Mouse (Mus musculus): Measurements from ENCODE around the gene Tgfbi. TPM values are rescaled to one million over a fixed set of nuclear protein-coding genes. Genes with fewer than 3 reads are reported as not detected.

Gene Tgfbi
- polyA plus RNA-seq, 1 experiment from 2014 or later, result 85.8 TPM

- Histone ChIP-seq H3K4me2 (ENCODE audit: low read depth, low read length) (peak overlapping the region; percentile 10; the same call in 1 of the 2 replicates), H3K27me3 (ENCODE audit: control insufficient read depth, insufficient read depth, low read length) (no peaks in the 10 kb centered on the region), H3K27ac (replicated peaks; ENCODE audit: low read depth, low read length) (peak overlapping the region; percentile 70), H3K9ac (replicated peaks; ENCODE audit: low read length) (no peak overlapping the region), H3K36me3 (replicated peaks; ENCODE audit: control insufficient read depth, insufficient read depth, low read depth, low read length) (no peaks in the 10 kb centered on the region), H3K9me3 (replicated peaks; ENCODE audit: control insufficient read depth, low read length) (no peaks in the 10 kb centered on the region), H3K4me1 (ENCODE audit: control insufficient read depth, insufficient read depth, low read length) (peaks cover 8% of the 10 kb centered on the region), H3K4me3 (ENCODE audit: low read depth, low read length) (no peak overlapping the region)
- DNase-seq (ENCODE audit: low spot score) (peak; percentile 91), ATAC-seq (replicated peaks; ENCODE audit: insufficient number of reproducible peaks, low FRiP score, low TSS enrichment, low read depth) (no peak; the same call in 1 of the 2 replicates)
- WGBS, result 38% methylated on average over 10 of the region's 10 CpGs
Observed at GRCm38 (mm10) chr13:56600216-56600890, 9.0 kb upstream of the Tgfbi start.

GRCm38 (mm10) chr13:56601199-56601598, 8.1 kb upstream of the Tgfbi start:
- H3K27me3 ChIP-seq (ENCODE audit: control insufficient read depth, insufficient read depth, low read length), result no peaks in the 10 kb centered on the region
- ATAC-seq (replicated peaks; ENCODE audit: insufficient number of reproducible peaks, low FRiP score, low TSS enrichment, low read depth) (peak; percentile 66; the same call in 1 of the 2 replicates), DNase-seq (ENCODE audit: low spot score) (peak; percentile 58)
- H3K9ac ChIP-seq (replicated peaks; ENCODE audit: low read length), result peak overlapping the region; percentile 15; the same call in 1 of the 2 replicates
- no peaks in the 10 kb centered on the region for H3K9me3 ChIP-seq (replicated peaks; ENCODE audit: control insufficient read depth, low read length)
- peaks cover 8% of the 10 kb centered on the region for H3K4me1 ChIP-seq (ENCODE audit: control insufficient read depth, insufficient read depth, low read length)
- WGBS, result 38% methylated on average over 11 of the region's 11 CpGs
- H3K27ac ChIP-seq (replicated peaks; ENCODE audit: low read depth, low read length), result peak overlapping the region; percentile 70
- H3K36me3 ChIP-seq (replicated peaks; ENCODE audit: control insufficient read depth, insufficient read depth, low read depth, low read length), result no peaks in the 10 kb centered on the region
- no peak overlapping the region for H3K4me3 ChIP-seq (ENCODE audit: low read depth, low read length)
- no peak overlapping the region for H3K4me2 ChIP-seq (ENCODE audit: low read depth, low read length)

DNA sequence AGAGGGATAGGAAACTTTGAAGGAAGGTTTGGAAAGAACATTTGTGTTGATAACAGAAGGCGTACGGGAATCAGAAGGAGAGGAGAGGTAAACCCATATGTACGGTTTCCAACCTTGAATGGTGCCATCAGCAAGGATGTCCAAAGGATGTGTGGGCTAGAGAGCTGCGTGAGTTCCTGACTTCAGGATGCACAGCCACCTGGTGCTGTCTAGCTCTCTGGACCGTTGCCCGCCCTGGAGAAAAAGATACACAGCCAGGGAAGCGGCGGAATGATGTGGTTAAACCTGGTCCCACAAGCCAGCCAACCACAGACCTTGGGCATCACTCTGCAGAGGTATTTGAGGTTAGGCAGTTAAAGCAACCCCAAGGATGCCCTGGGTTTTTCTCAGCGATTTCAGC, 3.8 kb upstream of the Tgfbi start:
- DNase-seq (ENCODE audit: low spot score) (no peak), ATAC-seq (replicated peaks; ENCODE audit: insufficient number of reproducible peaks, low FRiP score, low TSS enrichment, low read depth) (no peak)
- no peak overlapping the region for H3K27ac ChIP-seq (replicated peaks; ENCODE audit: low read depth, low read length)
- no peaks in the 10 kb centered on the region for H3K27me3 ChIP-seq (ENCODE audit: control insufficient read depth, insufficient read depth, low read length)
- H3K36me3 ChIP-seq (replicated peaks; ENCODE audit: control insufficient read depth, insufficient read depth, low read depth, low read length), result no peaks in the 10 kb centered on the region
- no peak overlapping the region for H3K4me3 ChIP-seq (ENCODE audit: low read depth, low read length)
- no peak overlapping the region for H3K4me2 ChIP-seq (ENCODE audit: low read depth, low read length)
- peaks cover 7% of the 10 kb centered on the region for H3K4me1 ChIP-seq (ENCODE audit: control insufficient read depth, insufficient read depth, low read length)
- no peaks in the 10 kb centered on the region for H3K9me3 ChIP-seq (replicated peaks; ENCODE audit: control insufficient read depth, low read length)
- H3K9ac ChIP-seq (replicated peaks; ENCODE audit: low read length), result no peak overlapping the region
- 89% methylated on average over 9 of the region's 9 CpGs for WGBS

DNA sequence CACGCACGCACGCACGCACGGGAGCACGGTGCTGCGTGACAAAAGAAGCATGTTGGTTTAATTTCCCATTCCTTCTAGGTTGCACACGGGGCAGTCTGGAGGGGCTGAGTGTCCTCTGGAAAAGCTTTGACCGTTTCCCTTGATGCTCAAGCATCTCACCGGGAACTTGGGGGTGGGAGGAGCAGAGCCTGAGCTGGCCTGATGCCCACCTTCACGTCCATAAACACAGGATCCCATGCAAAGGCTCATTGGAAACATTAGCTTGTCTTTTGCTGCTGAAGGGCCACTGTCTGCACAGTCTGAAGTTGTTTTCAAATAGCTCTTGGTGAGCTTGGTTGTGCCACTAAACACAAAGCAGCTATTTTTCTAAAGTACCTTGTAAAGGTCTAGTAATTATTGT, 2.6 kb upstream of the Tgfbi start:
- H3K4me2 ChIP-seq (ENCODE audit: low read depth, low read length), result no peak overlapping the region
- 64% methylated on average over 11 of the region's 11 CpGs for WGBS

DNA sequence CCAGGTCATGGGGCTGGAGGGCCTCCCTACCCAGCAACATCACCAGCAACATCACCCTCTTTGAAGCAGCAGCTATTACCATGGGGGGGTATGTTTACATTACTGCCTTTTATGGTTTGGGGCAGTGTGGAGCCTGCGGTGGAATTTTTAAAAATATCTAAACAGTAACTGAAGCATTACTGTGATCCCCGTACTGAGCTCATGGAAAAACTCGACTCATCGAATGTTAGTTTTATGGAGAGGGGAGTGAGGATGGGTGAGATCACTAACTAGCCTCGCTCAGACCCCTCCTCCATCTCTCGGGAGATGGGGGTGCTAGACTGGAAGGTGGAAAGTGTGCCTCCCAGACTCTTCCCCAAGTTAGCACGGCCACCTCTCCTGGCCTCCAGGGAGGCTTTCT, 2.1 kb upstream of the Tgfbi start:
- Histone ChIP-seq H3K4me2 (ENCODE audit: low read depth, low read length) (no peak overlapping the region), H3K9ac (replicated peaks; ENCODE audit: low read length) (no peak overlapping the region), H3K4me1 (ENCODE audit: control insufficient read depth, insufficient read depth, low read length) (peaks cover 10% of the 10 kb centered on the region), H3K36me3 (replicated peaks; ENCODE audit: control insufficient read depth, insufficient read depth, low read depth, low read length) (no peaks in the 10 kb centered on the region), H3K4me3 (ENCODE audit: low read depth, low read length) (no peak overlapping the region), H3K9me3 (replicated peaks; ENCODE audit: control insufficient read depth, low read length) (no peaks in the 10 kb centered on the region), H3K27me3 (ENCODE audit: control insufficient read depth, insufficient read depth, low read length) (no peaks in the 10 kb centered on the region), H3K27ac (replicated peaks; ENCODE audit: low read depth, low read length) (peak overlapping the region; percentile 20; the same call in 1 of the 2 replicates)
- no peak for DNase-seq (ENCODE audit: low spot score)
- WGBS, result 46% methylated on average over 7 of the region's 7 CpGs
- no peak for ATAC-seq (replicated peaks; ENCODE audit: insufficient number of reproducible peaks, low FRiP score, low TSS enrichment, low read depth)

More for the DNA sequence above, 2.6 kb upstream of the Tgfbi start:
- Histone ChIP-seq H3K9me3 (replicated peaks; ENCODE audit: control insufficient read depth, low read length) (no peaks in the 10 kb centered on the region), H3K36me3 (replicated peaks; ENCODE audit: control insufficient read depth, insufficient read depth, low read depth, low read length) (no peaks in the 10 kb centered on the region), H3K4me3 (ENCODE audit: low read depth, low read length) (no peak overlapping the region), H3K4me1 (ENCODE audit: control insufficient read depth, insufficient read depth, low read length) (peaks cover 6% of the 10 kb centered on the region), H3K27me3 (ENCODE audit: control insufficient read depth, insufficient read depth, low read length) (no peaks in the 10 kb centered on the region), H3K27ac (replicated peaks; ENCODE audit: low read depth, low read length) (peak overlapping the region; percentile 72), H3K9ac (replicated peaks; ENCODE audit: low read length) (no peak overlapping the region)
- no peak for DNase-seq (ENCODE audit: low spot score)
- ATAC-seq (replicated peaks; ENCODE audit: insufficient number of reproducible peaks, low FRiP score, low TSS enrichment, low read depth), result no peak

DNA sequence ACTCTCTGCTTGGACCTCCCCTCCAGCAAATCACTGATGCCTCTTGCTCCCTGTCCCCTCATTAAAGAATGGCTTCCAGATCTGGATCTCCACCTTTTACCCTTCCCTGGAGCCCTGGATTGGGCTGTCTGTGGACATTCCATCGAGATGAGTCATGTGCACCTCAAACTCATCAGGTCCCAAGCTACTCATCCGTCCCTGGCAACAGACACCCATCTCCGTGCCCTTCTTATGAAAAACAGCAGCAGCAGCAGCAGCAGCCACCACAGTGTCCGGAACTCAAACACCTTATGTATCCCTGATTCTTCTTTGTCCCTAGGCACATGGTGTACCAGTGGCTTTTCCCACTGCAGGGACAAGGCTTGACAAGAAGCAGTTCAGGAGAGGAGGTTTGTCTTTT, 1.5 kb upstream of the Tgfbi start:
- no peaks in the 10 kb centered on the region for H3K27me3 ChIP-seq (ENCODE audit: control insufficient read depth, insufficient read depth, low read length)

DNA sequence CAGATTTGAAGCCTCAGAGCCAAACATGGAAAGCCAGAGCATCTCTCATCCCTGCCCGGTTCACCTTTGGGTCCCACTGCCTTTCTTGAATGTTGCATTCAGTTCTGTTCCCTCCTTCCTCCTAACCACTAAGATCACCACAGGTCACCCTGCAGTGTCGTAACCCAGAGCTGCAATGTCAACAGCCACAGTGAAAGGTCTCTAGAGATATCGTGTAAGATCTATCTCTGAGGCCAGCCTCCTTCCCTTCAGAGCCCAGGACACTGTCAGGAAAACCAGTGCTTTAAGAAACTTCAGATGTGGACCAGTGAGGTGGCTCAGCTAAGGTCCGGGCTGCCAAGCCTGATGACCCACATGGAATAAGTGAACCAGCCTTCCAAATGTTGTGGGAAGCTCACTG, 1.8 kb downstream of the Tgfbi start:
- H3K27me3 ChIP-seq (ENCODE audit: control insufficient read depth, insufficient read depth, low read length), result no peaks in the 10 kb centered on the region
- H3K4me2 ChIP-seq (ENCODE audit: low read depth, low read length), result peak overlapping the region; percentile 97
- H3K9me3 ChIP-seq (replicated peaks; ENCODE audit: control insufficient read depth, low read length), result no peaks in the 10 kb centered on the region
- no peak overlapping the region; the same call in 1 of the 2 replicates for H3K4me3 ChIP-seq (ENCODE audit: low read depth, low read length)
- DNase-seq (ENCODE audit: low spot score) (no peak), ATAC-seq (replicated peaks; ENCODE audit: insufficient number of reproducible peaks, low FRiP score, low TSS enrichment, low read depth) (no peak)
- H3K36me3 ChIP-seq (replicated peaks; ENCODE audit: control insufficient read depth, insufficient read depth, low read depth, low read length), result no peaks in the 10 kb centered on the region; the same call in 1 of the 2 replicates
- peaks cover 20% of the 10 kb centered on the region for H3K4me1 ChIP-seq (ENCODE audit: control insufficient read depth, insufficient read depth, low read length)
- no peak overlapping the region for H3K27ac ChIP-seq (replicated peaks; ENCODE audit: low read depth, low read length)
- H3K9ac ChIP-seq (replicated peaks; ENCODE audit: low read length), result no peak overlapping the region
- WGBS, result 64% methylated on average over 4 of the region's 4 CpGs

More for the DNA sequence above, 1.5 kb upstream of the Tgfbi start:
- ATAC-seq (replicated peaks; ENCODE audit: insufficient number of reproducible peaks, low FRiP score, low TSS enrichment, low read depth) (no peak), DNase-seq (ENCODE audit: low spot score) (no peak)
- peaks cover 16% of the 10 kb centered on the region for H3K4me1 ChIP-seq (ENCODE audit: control insufficient read depth, insufficient read depth, low read length)
- H3K9ac ChIP-seq (replicated peaks; ENCODE audit: low read length), result no peak overlapping the region
- H3K4me3 ChIP-seq (ENCODE audit: low read depth, low read length), result no peak overlapping the region
- no peaks in the 10 kb centered on the region for H3K9me3 ChIP-seq (replicated peaks; ENCODE audit: control insufficient read depth, low read length)
- H3K36me3 ChIP-seq (replicated peaks; ENCODE audit: control insufficient read depth, insufficient read depth, low read depth, low read length), result no peaks in the 10 kb centered on the region
- WGBS, result 79% methylated on average over 4 of the region's 4 CpGs
- no peak overlapping the region for H3K27ac ChIP-seq (replicated peaks; ENCODE audit: low read depth, low read length)
- H3K4me2 ChIP-seq (ENCODE audit: low read depth, low read length), result no peak overlapping the region

DNA sequence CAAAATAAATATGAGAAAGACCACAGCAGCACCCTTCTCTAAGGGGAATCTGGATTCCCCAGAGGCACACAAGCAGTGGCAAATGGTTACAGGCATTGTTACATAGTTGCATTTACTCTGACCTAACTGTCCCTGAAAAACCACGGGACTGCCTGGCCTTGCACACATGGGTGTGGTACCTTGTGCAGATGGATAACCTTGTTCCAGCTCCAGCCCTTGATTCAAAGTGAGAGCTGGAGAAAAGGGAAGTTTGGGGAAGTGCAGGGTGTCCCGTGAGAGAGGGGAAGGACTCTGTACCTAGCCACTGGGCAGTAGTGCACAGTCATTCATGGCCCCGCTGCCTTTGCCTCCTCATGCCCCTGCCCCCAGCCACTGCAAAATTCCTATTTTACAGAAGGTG, 2.4 kb downstream of the Tgfbi start:
- WGBS, result 41% methylated on average over 3 of the region's 3 CpGs
- H3K36me3 ChIP-seq (replicated peaks; ENCODE audit: control insufficient read depth, insufficient read depth, low read depth, low read length), result no peaks in the 10 kb centered on the region; the same call in 1 of the 2 replicates
- peak overlapping the region; percentile 32 for H3K9ac ChIP-seq (replicated peaks; ENCODE audit: low read length)
- peak overlapping the region; percentile 34 for H3K4me2 ChIP-seq (ENCODE audit: low read depth, low read length)
- no peaks in the 10 kb centered on the region for H3K9me3 ChIP-seq (replicated peaks; ENCODE audit: control insufficient read depth, low read length)
- H3K27ac ChIP-seq (replicated peaks; ENCODE audit: low read depth, low read length), result peak overlapping the region; percentile 67
- H3K4me1 ChIP-seq (ENCODE audit: control insufficient read depth, insufficient read depth, low read length), result peaks cover 20% of the 10 kb centered on the region
- H3K4me3 ChIP-seq (ENCODE audit: low read depth, low read length), result no peak overlapping the region
- ATAC-seq (replicated peaks; ENCODE audit: insufficient number of reproducible peaks, low FRiP score, low TSS enrichment, low read depth) (no peak), DNase-seq (ENCODE audit: low spot score) (no peak)
- no peaks in the 10 kb centered on the region for H3K27me3 ChIP-seq (ENCODE audit: control insufficient read depth, insufficient read depth, low read length)
